Mouse (Mus musculus): ENCODE data around the gene Gm49353. TPM values are rescaled to one million over a fixed set of nuclear protein-coding genes. Genes with fewer than 3 reads are reported as not detected.

Gm49353 gene
- total and polyA plus RNA-seq, 3 experiments = not detected

GRCm38 (mm10) chr10:29200609-29201008 is 1.9 kb downstream of the Gm49353 start:
- H3K4me2 ChIP-seq (ENCODE audit: insufficient read depth, low read depth, poor library complexity, severe bottlenecking) = no peak overlapping the region
- no peak overlapping the region for H3K4me3 ChIP-seq (replicated peaks in 1 of 3; ENCODE audit: low read depth in 2 of 3, low read length in 2 of 3, poor library complexity in 1 of 3)
- no peak for DNase-seq (ENCODE audit: extremely low read depth)
- H3K27me3 ChIP-seq (replicated peaks) = no peaks in the 10 kb centered on the region
- in situ Hi-C loops (cut with MboI; ENCODE audit: low pct_ligation_motif_present, low pct_unique_long_range_greater_than_20kb, low sequenced_read_pairs) (no loop called here), dilution Hi-C loops (cut with MboI; ENCODE audit: extremely low pct_ligation_motif_present, extremely low pct_unique_long_range_greater_than_20kb, low sequenced_read_pairs) (no loop called here)
- no peaks in the 10 kb centered on the region for H3K36me3 ChIP-seq (replicated peaks in 1 of 2; ENCODE audit: control insufficient read depth in 1 of 2, insufficient read depth in 1 of 2, low read length in 1 of 2)
- no peaks in the 10 kb centered on the region for H3K79me2 ChIP-seq (replicated peaks; ENCODE audit: control insufficient read depth, extremely low read depth, insufficient read depth, poor library complexity, severe bottlenecking)
- H3K4me1 ChIP-seq (ENCODE audit: control insufficient read depth in 1 of 2, insufficient read depth in 2 of 2) = no peaks in the 10 kb centered on the region
- H3K9me3 ChIP-seq (replicated peaks; ENCODE audit: low read length) = peaks cover 4% of the 10 kb centered on the region
- no peak for TF ChIP-seq CTCF (conservative IDR thresholded peaks at IDR 0.05 in 1 of 2, IDR thresholded peaks at IDR 0.05 in 1 of 2; ENCODE audit: low read depth in 2 of 2, low read length in 2 of 2)
- no peak for TF ChIP-seq NELFE (IDR thresholded peaks at IDR 0.05; ENCODE audit: low read depth, low read length)
- no peak for TF ChIP-seq USF1 (IDR thresholded peaks at IDR 0.05; ENCODE audit: low read depth, low read length)
- no peak for TF ChIP-seq RCOR1 (conservative IDR thresholded peaks at IDR 0.05; ENCODE audit: low read depth, low read length)
- no peak for TF ChIP-seq POLR2AphosphoS2 (IDR thresholded peaks at IDR 0.05; ENCODE audit: low read depth, low read length)
- TF ChIP-seq TCF12 (IDR thresholded peaks at IDR 0.05; ENCODE audit: low read depth, low read length) = no peak
- TF ChIP-seq SMC3 (IDR thresholded peaks at IDR 0.05; ENCODE audit: low read depth, low read length) = no peak
- TF ChIP-seq POLR2A (IDR thresholded peaks at IDR 0.05; ENCODE audit: low read depth, low read length) = no peak
- no peak for TF ChIP-seq MAFK (IDR thresholded peaks at IDR 0.05; ENCODE audit: insufficient replicate concordance, low read length)
- no peak for TF ChIP-seq ZKSCAN1 (IDR thresholded peaks at IDR 0.05; ENCODE audit: borderline replicate concordance, low read depth, low read length)
- TF ChIP-seq E2F4 (IDR thresholded peaks at IDR 0.05; ENCODE audit: insufficient replicate concordance, low read depth, low read length) = no peak
- no peak overlapping the region for H3K27ac ChIP-seq (ENCODE audit: insufficient read depth, low read depth)
- H3K9ac ChIP-seq (ENCODE audit: insufficient read depth, low read depth) = no peak overlapping the region

DNA sequence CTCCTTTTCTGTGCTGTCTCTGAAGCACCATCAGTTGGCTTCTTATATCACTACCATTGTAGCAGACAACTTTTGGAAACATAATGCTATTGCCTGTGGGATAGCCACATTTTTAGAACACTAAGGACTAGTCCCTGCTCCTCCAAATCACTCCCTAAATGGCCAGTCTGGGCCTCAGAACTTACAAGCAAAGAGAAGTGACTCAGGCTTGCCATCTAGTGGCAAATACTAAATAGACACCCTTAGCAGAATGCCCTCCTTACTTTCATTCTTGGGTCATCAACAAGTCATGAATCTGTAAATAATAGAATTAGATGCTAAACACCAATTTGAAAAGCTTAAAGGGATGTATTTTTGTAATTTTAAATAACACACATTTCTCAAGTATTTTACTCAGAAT is 8.0 kb downstream of the Gm49353 start:
- Histone ChIP-seq H3K4me1 (ENCODE audit: control insufficient read depth in 1 of 2, insufficient read depth in 2 of 2) (peaks cover 0 to 7% of the 10 kb centered on the region in 2 experiments; a peak in 1 of 4 replicates), H3K36me3 (replicated peaks in 1 of 2; ENCODE audit: control insufficient read depth in 1 of 2, insufficient read depth in 1 of 2, low read length in 1 of 2) (no peaks in the 10 kb centered on the region), H3K4me2 (ENCODE audit: insufficient read depth, low read depth, poor library complexity, severe bottlenecking) (peak overlapping the region; percentile 21), H3K9ac (ENCODE audit: insufficient read depth, low read depth) (peak overlapping the region; percentile 48; the same call in 1 of the 2 replicates), H3K4me3 (replicated peaks in 1 of 3; ENCODE audit: low read depth in 2 of 3, low read length in 2 of 3, poor library complexity in 1 of 3) (no peak overlapping the region), H3K27me3 (replicated peaks) (no peaks in the 10 kb centered on the region), H3K27ac (ENCODE audit: insufficient read depth, low read depth) (no peak overlapping the region), H3K79me2 (replicated peaks; ENCODE audit: control insufficient read depth, extremely low read depth, insufficient read depth, poor library complexity, severe bottlenecking) (no peaks in the 10 kb centered on the region), H3K9me3 (replicated peaks; ENCODE audit: low read length) (no peaks in the 10 kb centered on the region)
- in situ Hi-C loops (cut with MboI; ENCODE audit: low pct_ligation_motif_present, low pct_unique_long_range_greater_than_20kb, low sequenced_read_pairs) = no loop called here
- DNase-seq (ENCODE audit: extremely low read depth) = peak; percentile 73
- TF ChIP-seq MAFK (IDR thresholded peaks at IDR 0.05; ENCODE audit: insufficient replicate concordance, low read length) = no peak
- no peak for TF ChIP-seq ZNF384 (IDR thresholded peaks at IDR 0.05; ENCODE audit: low read depth, low read length)
- peak; percentile 64 to 75 for TF ChIP-seq CTCF (conservative IDR thresholded peaks at IDR 0.05 in 1 of 2, IDR thresholded peaks at IDR 0.05 in 1 of 2; ENCODE audit: low read depth in 2 of 2, low read length in 2 of 2)
- no peak for TF ChIP-seq IRF4 (IDR thresholded peaks at IDR 0.05; ENCODE audit: low read depth, low read length)
- no peak for TF ChIP-seq EP300 (IDR thresholded peaks at IDR 0.05; ENCODE audit: low read length)
- TF ChIP-seq RAD21 (IDR thresholded peaks at IDR 0.05; ENCODE audit: low read depth, low read length) = peak; percentile 69
- no peak for TF ChIP-seq JUN (IDR thresholded peaks at IDR 0.05; ENCODE audit: insufficient read depth, low read depth, low read length)
- peak; percentile 66 for TF ChIP-seq SMC3 (IDR thresholded peaks at IDR 0.05; ENCODE audit: low read depth, low read length)
- dilution Hi-C loops (cut with MboI; ENCODE audit: extremely low pct_ligation_motif_present, extremely low pct_unique_long_range_greater_than_20kb, low sequenced_read_pairs) = no loop called here

All from CH12.LX (cell line).